Mouse (Mus musculus): ENCODE data around the gene Daam1. TPM values are rescaled to one million over a fixed set of nuclear protein-coding genes. Genes with fewer than 3 reads are reported as not detected.

The Daam1 gene
- polyA plus RNA-seq, 1 experiment from 2014 or later, result 18.2 TPM

DNA sequence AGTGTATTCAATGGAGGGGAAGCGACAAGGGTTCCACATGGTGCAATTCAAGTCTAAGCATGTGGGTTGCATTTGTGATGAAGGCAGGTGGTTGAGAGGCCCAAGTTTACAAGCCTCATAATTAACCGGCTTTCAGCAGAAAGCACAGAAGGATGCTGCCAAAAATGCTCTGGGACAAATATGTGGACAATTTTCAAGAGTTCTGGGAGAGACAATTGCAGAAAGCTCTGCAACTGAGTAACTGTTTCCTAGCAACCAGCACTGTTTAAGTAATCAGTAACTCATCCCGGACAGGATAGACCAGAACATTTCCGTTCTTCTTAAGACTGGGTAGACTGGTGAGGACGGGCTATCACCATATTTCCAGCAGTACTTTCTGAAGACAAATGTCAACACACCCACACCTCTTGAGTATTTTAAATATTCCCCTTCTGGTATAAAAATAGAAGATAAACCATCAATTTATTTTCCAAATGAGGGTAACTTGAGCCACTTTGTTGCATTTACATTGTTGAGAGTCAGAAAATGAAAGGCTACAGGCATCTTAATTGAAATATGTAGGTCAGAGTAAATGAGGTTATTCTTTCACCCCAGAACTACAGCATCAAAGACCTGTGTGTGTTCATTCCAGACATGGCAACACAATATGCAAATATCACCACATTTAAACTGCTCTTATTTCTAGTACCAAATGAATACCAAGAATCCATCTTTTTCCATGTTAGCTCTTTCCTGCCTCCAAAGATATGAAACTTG, 123.5 kb downstream of the Daam1 start:
- no peak overlapping the region for H3K9ac ChIP-seq
- H3K4me3 ChIP-seq (replicated peaks), result no peak overlapping the region
- H3K36me3 ChIP-seq (replicated peaks), result peaks cover 34% of the 10 kb centered on the region
- no peak overlapping the region for H3K4me2 ChIP-seq
- H3K9me3 ChIP-seq, result no peaks in the 10 kb centered on the region
- WGBS, result 80% methylated on average over 5 of the region's 5 CpGs
- no peak overlapping the region for H3K27ac ChIP-seq
- no peak for ATAC-seq (ENCODE audit: low FRiP score)
- H3K4me1 ChIP-seq, result peaks cover 26% of the 10 kb centered on the region
- H3K27me3 ChIP-seq, result no peaks in the 10 kb centered on the region

GRCm38 (mm10) chr12:71956980-71957379, 126.1 kb downstream of the Daam1 start:
- H3K4me1 ChIP-seq, result peaks cover 30% of the 10 kb centered on the region
- no peaks in the 10 kb centered on the region for H3K9me3 ChIP-seq
- 0 out of 2 replicates have a peak overlapping the region, but pooled peaks have one; percentile 5 for H3K27ac ChIP-seq
- H3K36me3 ChIP-seq (replicated peaks), result peaks cover 37% of the 10 kb centered on the region
- WGBS, result 61% methylated on average over 6 of the region's 6 CpGs
- no peaks in the 10 kb centered on the region for H3K27me3 ChIP-seq
- no peak for ATAC-seq (ENCODE audit: low FRiP score)
- no peak overlapping the region for H3K9ac ChIP-seq
- H3K4me3 ChIP-seq (replicated peaks), result no peak overlapping the region
- H3K4me2 ChIP-seq, result no peak overlapping the region

GRCm38 (mm10) chr12:71957496-71957895, 126.6 kb downstream of the Daam1 start:
- peaks cover 33% of the 10 kb centered on the region for H3K36me3 ChIP-seq (replicated peaks)
- H3K9me3 ChIP-seq, result no peaks in the 10 kb centered on the region
- no peak overlapping the region for H3K9ac ChIP-seq
- H3K4me2 ChIP-seq, result no peak overlapping the region
- H3K27ac ChIP-seq, result no peak overlapping the region
- WGBS, result 64% methylated on average over 5 of the region's 5 CpGs
- peaks cover 30% of the 10 kb centered on the region for H3K4me1 ChIP-seq
- no peak for ATAC-seq (ENCODE audit: low FRiP score)
- H3K27me3 ChIP-seq, result no peaks in the 10 kb centered on the region
- H3K4me3 ChIP-seq (replicated peaks), result no peak overlapping the region

GRCm38 (mm10) chr12:71959351-71959991, 128.6 kb downstream of the Daam1 start:
- Histone ChIP-seq H3K36me3 (replicated peaks) (peaks cover 28% of the 10 kb centered on the region), H3K4me3 (replicated peaks) (no peak overlapping the region), H3K27me3 (no peaks in the 10 kb centered on the region), H3K4me1 (peaks cover 24% of the 10 kb centered on the region), H3K4me2 (no peak overlapping the region), H3K27ac (no peak overlapping the region; the same call in 1 of the 2 replicates), H3K9me3 (no peaks in the 10 kb centered on the region), H3K9ac (no peak overlapping the region)
- WGBS, result 30% methylated on average over 6 of the region's 6 CpGs
- no peak for ATAC-seq (ENCODE audit: low FRiP score)

- Histone ChIP-seq H3K36me3 (replicated peaks) (peaks cover 21% of the 10 kb centered on the region), H3K4me1 (peaks cover 21% of the 10 kb centered on the region), H3K27me3 (no peaks in the 10 kb centered on the region), H3K9ac (no peak overlapping the region), H3K4me3 (replicated peaks) (no peak overlapping the region), H3K9me3 (no peaks in the 10 kb centered on the region), H3K4me2 (no peak overlapping the region), H3K27ac (no peak overlapping the region)
- no peak for ATAC-seq (ENCODE audit: low FRiP score)
- WGBS, result 92% methylated on average over 3 of the region's 3 CpGs
Measured at GRCm38 (mm10) chr12:71961671-71962070, 130.8 kb downstream of the Daam1 start.

DNA sequence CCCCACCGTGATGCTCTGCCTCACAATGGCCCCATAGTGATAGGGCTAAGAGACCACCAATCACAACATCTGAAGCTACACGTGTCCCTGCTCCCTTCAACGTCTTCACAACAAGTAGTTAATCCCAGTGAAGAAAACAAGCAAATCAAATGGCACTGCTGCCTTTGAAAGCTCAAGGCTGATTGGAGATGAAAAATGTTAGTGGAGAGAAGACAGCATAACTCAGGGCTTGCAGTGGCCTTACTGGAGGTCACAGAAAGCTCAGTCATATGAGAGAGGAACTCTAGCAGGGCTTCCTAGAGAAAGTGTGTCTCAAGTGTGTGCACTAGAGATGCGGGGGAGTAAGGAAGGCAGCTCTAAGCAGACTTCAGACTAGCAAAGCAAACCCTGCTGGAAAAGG, 131.7 kb downstream of the Daam1 start:
- no peak for ATAC-seq (ENCODE audit: low FRiP score)
- Histone ChIP-seq H3K9ac (no peak overlapping the region), H3K4me3 (replicated peaks) (no peak overlapping the region), H3K4me2 (no peak overlapping the region), H3K4me1 (peaks cover 19% of the 10 kb centered on the region), H3K27ac (no peak overlapping the region), H3K36me3 (replicated peaks) (peaks cover 21% of the 10 kb centered on the region), H3K27me3 (no peaks in the 10 kb centered on the region), H3K9me3 (no peaks in the 10 kb centered on the region)
- 73% methylated on average over 4 of the region's 4 CpGs for WGBS

DNA sequence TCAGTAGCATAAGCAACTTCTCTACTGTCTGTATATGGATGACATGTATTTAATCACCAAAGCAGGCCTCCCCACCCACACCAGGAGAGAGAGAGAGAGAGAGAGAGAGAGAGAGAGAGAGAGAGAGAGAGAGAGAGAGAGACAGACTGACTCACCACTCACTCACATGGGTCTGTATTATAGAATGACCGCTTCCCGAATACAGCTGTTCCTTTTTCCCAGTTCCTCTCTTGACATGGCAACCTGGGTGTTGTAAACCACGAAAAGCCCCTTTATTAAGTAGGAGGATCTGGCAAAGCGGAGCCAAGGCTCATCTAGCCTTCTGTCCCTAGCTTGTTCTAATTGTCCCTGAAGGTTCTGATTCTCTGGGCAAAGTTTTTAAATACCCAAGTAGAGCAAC, 137.7 kb downstream of the Daam1 start:
- H3K4me1 ChIP-seq, result peaks cover 18% of the 10 kb centered on the region
- 72% methylated on average over 4 of the region's 4 CpGs for WGBS

GRCm38 (mm10) chr12:71969022-71969421, 138.1 kb downstream of the Daam1 start:
- no peak for ATAC-seq (ENCODE audit: low FRiP score)
- Histone ChIP-seq H3K4me3 (replicated peaks) (no peak overlapping the region), H3K9ac (no peak overlapping the region), H3K9me3 (no peaks in the 10 kb centered on the region), H3K4me2 (no peak overlapping the region), H3K27ac (no peak overlapping the region), H3K27me3 (no peaks in the 10 kb centered on the region), H3K36me3 (replicated peaks) (peaks cover 20% of the 10 kb centered on the region), H3K4me1 (peaks cover 18% of the 10 kb centered on the region)
- 13% methylated on average over 3 of the region's 3 CpGs for WGBS

More for the DNA sequence above, 137.7 kb downstream of the Daam1 start:
- Histone ChIP-seq H3K4me2 (no peak overlapping the region), H3K9me3 (no peaks in the 10 kb centered on the region), H3K9ac (no peak overlapping the region), H3K27me3 (no peaks in the 10 kb centered on the region), H3K4me3 (replicated peaks) (no peak overlapping the region), H3K36me3 (replicated peaks) (peaks cover 18% of the 10 kb centered on the region), H3K27ac (no peak overlapping the region)
- no peak for ATAC-seq (ENCODE audit: low FRiP score)

- Histone ChIP-seq H3K9me3 (no peaks in the 10 kb centered on the region), H3K4me1 (peaks cover 18% of the 10 kb centered on the region), H3K4me2 (no peak overlapping the region), H3K9ac (no peak overlapping the region), H3K27ac (no peak overlapping the region), H3K27me3 (no peaks in the 10 kb centered on the region), H3K4me3 (replicated peaks) (no peak overlapping the region), H3K36me3 (replicated peaks) (peaks cover 20% of the 10 kb centered on the region)
- WGBS, result 75% methylated on average over 9 of the region's 9 CpGs
- no peak for ATAC-seq (ENCODE audit: low FRiP score)
Measured at GRCm38 (mm10) chr12:71969439-71969838, 138.6 kb downstream of the Daam1 start.

DNA sequence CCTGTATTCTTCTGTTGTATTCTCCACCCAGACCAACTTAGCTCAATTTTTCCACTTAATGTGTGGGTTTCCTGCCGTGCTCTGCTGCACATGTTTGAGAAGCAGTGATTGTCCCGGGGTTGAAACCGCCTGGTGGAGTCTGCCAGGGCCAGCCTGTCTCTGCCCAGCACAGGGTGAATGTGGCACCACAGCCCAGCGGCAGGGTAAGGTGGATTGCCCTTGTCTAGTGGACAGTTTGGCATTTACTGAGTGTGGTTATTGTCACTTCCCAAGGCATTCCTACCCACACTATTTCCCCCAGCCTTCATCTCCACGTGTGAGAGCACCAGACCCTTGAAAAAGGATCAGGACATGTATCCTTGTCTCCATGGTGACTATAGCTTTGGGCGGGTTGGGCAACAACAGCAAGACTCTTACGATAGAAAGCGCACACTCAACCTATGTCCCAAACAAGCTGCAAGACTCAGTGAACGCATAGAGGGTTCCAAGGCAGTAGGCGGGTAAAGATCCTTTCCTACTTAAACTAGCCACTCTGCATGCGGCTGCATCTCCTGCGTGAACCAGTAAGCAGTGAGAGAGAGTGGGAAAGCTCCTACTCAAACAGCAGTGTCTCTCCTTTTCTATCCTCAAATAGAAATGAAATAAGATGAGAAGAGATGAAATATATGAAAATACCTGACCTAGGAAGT, 139.2 kb downstream of the Daam1 start:
- no peak for ATAC-seq (ENCODE audit: low FRiP score)
- no peak overlapping the region for H3K27ac ChIP-seq
- no peak overlapping the region for H3K4me2 ChIP-seq
- WGBS, result 72% methylated on average over 12 of the region's 12 CpGs
- H3K27me3 ChIP-seq, result no peaks in the 10 kb centered on the region
- no peak overlapping the region for H3K4me3 ChIP-seq (replicated peaks)
- peaks cover 18% of the 10 kb centered on the region for H3K4me1 ChIP-seq
- H3K36me3 ChIP-seq (replicated peaks), result peaks cover 22% of the 10 kb centered on the region
- no peak overlapping the region for H3K9ac ChIP-seq
- H3K9me3 ChIP-seq, result no peaks in the 10 kb centered on the region

GRCm38 (mm10) chr12:71970791-71971654, 140.1 kb downstream of the Daam1 start:
- 89% methylated on average over 9 of the region's 9 CpGs for WGBS
- Histone ChIP-seq H3K27me3 (no peaks in the 10 kb centered on the region), H3K4me2 (no peak overlapping the region), H3K9ac (no peak overlapping the region), H3K9me3 (no peaks in the 10 kb centered on the region), H3K27ac (no peak overlapping the region), H3K4me1 (peaks cover 21% of the 10 kb centered on the region), H3K4me3 (replicated peaks) (no peak overlapping the region), H3K36me3 (replicated peaks) (peaks cover 31% of the 10 kb centered on the region)
- no peak for ATAC-seq (ENCODE audit: low FRiP score)

- peaks cover 28% of the 10 kb centered on the region for H3K4me1 ChIP-seq
- no peak overlapping the region for H3K9ac ChIP-seq
- no peak overlapping the region for H3K4me3 ChIP-seq (replicated peaks)
- H3K9me3 ChIP-seq, result no peaks in the 10 kb centered on the region
- H3K27me3 ChIP-seq, result no peaks in the 10 kb centered on the region
- no peak for ATAC-seq (ENCODE audit: low FRiP score)
- 84% methylated on average over 5 of the region's 5 CpGs for WGBS
- peaks cover 40% of the 10 kb centered on the region for H3K36me3 ChIP-seq (replicated peaks)
- no peak overlapping the region for H3K27ac ChIP-seq
- H3K4me2 ChIP-seq, result no peak overlapping the region
Measured at GRCm38 (mm10) chr12:71972126-71972525, 141.2 kb downstream of the Daam1 start.
